Mouse (Mus musculus) embryo, embryonic 10 days (tissue): ENCODE measurements around the gene Gls.

Experiments used
- DNase-seq: peaks from one replicate; pipeline ENCODE4 v3.0.0-alpha.2; 2015; ENCODE audit warnings: low spot score

The Gls gene

GRCm38 (mm10) chr1:52154890-52155289 is 78.1 kb downstream of the Gls start:
- no peak for DNase-seq

GRCm38 (mm10) chr1:52152936-52153335 is 80.1 kb downstream of the Gls start:
- DNase-seq = no peak

GRCm38 (mm10) chr1:52152369-52152768 is 80.7 kb downstream of the Gls start:
- no peak for DNase-seq

GRCm38 (mm10) chr1:52151166-52151565 is 81.9 kb downstream of the Gls start:
- DNase-seq = no peak

- no peak for DNase-seq
Measured at GRCm38 (mm10) chr1:52150676-52151075, 82.4 kb downstream of the Gls start.

- DNase-seq = peak; percentile 58
Measured at GRCm38 (mm10) chr1:52149934-52150346, 83.1 kb downstream of the Gls start.

- no peak for DNase-seq
Measured at GRCm38 (mm10) chr1:52148696-52149095, 84.3 kb downstream of the Gls start.

- no peak for DNase-seq
Measured at GRCm38 (mm10) chr1:52148178-52148577, 84.9 kb downstream of the Gls start.

GRCm38 (mm10) chr1:52147431-52147830 is 85.6 kb downstream of the Gls start:
- no peak for DNase-seq

GRCm38 (mm10) chr1:52146214-52146970 is 86.6 kb downstream of the Gls start:
- DNase-seq = peak; percentile 88

- no peak for DNase-seq
Measured at GRCm38 (mm10) chr1:52144907-52145306, 88.1 kb downstream of the Gls start.

- DNase-seq = no peak
Measured at GRCm38 (mm10) chr1:52143596-52144156, 89.4 kb downstream of the Gls start.

GRCm38 (mm10) chr1:52143191-52143590 is 89.8 kb downstream of the Gls start:
- DNase-seq = no peak

GRCm38 (mm10) chr1:52142117-52142516 is 90.9 kb downstream of the Gls start:
- no peak for DNase-seq

- DNase-seq = no peak
Measured at GRCm38 (mm10) chr1:52141482-52141881, 91.5 kb downstream of the Gls start.

GRCm38 (mm10) chr1:52140534-52140933 is 92.5 kb downstream of the Gls start:
- no peak for DNase-seq

GRCm38 (mm10) chr1:52137292-52137691 is 95.7 kb downstream of the Gls start:
- no peak for DNase-seq

- no peak for DNase-seq
Measured at GRCm38 (mm10) chr1:52133254-52133653, 99.8 kb downstream of the Gls start.

- DNase-seq = no peak
Measured at GRCm38 (mm10) chr1:52131787-52132377, 101.2 kb downstream of the Gls start.

- no peak for DNase-seq
Measured at GRCm38 (mm10) chr1:52129794-52130193, 103.2 kb downstream of the Gls start.

- no peak for DNase-seq
Measured at GRCm38 (mm10) chr1:52127350-52127749, 105.7 kb downstream of the Gls start.

GRCm38 (mm10) chr1:52124818-52125217 is 108.2 kb downstream of the Gls start:
- DNase-seq = no peak

GRCm38 (mm10) chr1:52121052-52121451 is 112.0 kb downstream of the Gls start:
- DNase-seq = no peak
